Mouse (Mus musculus) bone marrow, adult 2 months (tissue): ENCODE results near the gene Cfap97. TPM values are rescaled to one million over a fixed set of nuclear protein-coding genes. Genes with fewer than 3 reads are reported as not detected.
A peak's percentile ranks its signal among the peaks of the same experiment; 100 is the strongest.
"Not testable (repeated sequence)": the region's sequence is repeated elsewhere in the genome, so short reads cannot be mapped to it uniquely, and the experiment has no call there.

Experiments used
- H3K27ac ChIP-seq: fragments of 200-500 bp; 2 replicates; pipeline ENCODE4 v1.5.1; 2012; ENCODE audit warnings: low read depth, mild to moderate bottlenecking, control low read depth, inconsistent platforms, low read length; ENCODE audit not compliant: control insufficient read depth, poor library complexity, insufficient read depth
- H3K4me1 ChIP-seq: fragments of 200-500 bp; 2 replicates; pipeline ENCODE4 v1.6.1; 2011; ENCODE audit warnings: low read length; ENCODE audit not compliant: control insufficient read depth, insufficient read depth
- H3K4me3 ChIP-seq: fragments of 200-500 bp; replicated peaks from 2 replicates; pipeline ENCODE3; 2011; ENCODE audit warnings: mild to moderate bottlenecking, low read depth, low read length, control low read depth; ENCODE audit not compliant: control insufficient read depth
- CTCF ChIP-seq: fragments of 200-500 bp; IDR thresholded peaks from 2 replicates; pipeline ENCODE4 v1.5.1; 2011; ENCODE audit warnings: low read length, control low read depth; ENCODE audit not compliant: control insufficient read depth, insufficient read depth
- POLR2A ChIP-seq: fragments of 200-500 bp; IDR thresholded peaks from 2 replicates; pipeline ENCODE4 v1.6.1; 2011; ENCODE audit warnings: low read depth, mild to moderate bottlenecking, control low read depth, low read length, borderline replicate concordance; ENCODE audit not compliant: control insufficient read depth
- WGBS: fragments of 180-500 bp; shearing (Covaris S2); methylation state at CpG from one replicate; pipeline ENCODE4 v1.1.7; 2018; 5-methylcytosine and 5-hydroxymethylcytosine counted together
- polyA plus RNA-seq: library from polyadenylated mRNA; stranded (reverse); fragments of >200 nt; gene quantifications from 2 replicates; pipeline ENCODE4 v1.2.4, GENCODE M21; 2011; ENCODE audit warnings: low replicate concordance; ENCODE audit not compliant: missing spikeins, insufficient read depth, insufficient read length

Cfap97 gene
- polyA plus RNA-seq, result 5.1 and 5.8 TPM in 2 replicates

DNA sequence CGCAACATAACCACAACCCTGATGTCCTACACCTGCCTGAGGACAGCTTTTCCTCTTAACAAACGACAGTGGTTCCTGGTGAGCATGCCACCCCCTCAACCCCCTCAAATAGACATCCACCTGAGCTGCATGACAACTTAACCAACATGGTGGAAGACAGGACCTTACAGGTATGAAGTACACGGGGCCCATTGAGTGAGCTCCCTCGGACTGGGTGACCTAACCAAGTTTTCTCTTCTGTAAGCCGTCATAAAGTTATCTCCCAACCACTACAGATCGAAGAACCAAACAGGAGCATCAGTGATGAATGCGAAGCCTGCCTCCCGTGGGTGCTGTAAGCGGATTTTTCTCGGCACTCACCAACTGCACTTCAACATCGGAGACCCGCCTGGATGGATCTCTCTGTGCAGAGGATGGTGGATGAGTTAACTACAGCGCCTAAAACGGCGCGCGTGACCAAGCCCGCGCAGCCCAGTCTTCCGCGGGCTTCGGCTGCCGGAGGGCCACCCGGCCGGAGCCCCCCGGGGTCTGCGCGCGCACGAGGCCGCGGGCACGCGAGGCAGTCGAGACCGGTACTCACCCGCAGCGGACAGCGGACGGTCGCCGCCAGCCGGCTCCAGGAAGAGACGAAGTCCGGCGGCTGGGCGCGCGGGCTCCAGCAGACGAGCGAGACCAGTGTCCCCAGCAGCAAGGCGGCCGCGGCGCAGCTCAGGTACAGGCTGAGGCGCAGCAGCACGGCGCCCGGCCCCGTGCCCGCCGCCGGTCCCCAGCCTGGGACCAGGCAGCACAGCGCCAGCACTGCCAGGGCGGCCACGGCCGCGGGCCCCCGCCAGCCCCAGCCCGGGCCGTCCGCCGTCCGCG lies at the start of gene Cfap97:
TSS of gene Cfap97 (plus strand) at position 570 of the 861 bp plus-strand sequence.
- 3% methylated on average over 75 of the region's 75 CpGs for whole genome bisulfite sequencing
- Histone ChIP-seq H3K27ac (peak within 1 kb of the TSS; percentile 81), H3K4me3 (peak within 1 kb of the TSS; percentile 57), H3K4me1 (peaks cover 1% of the 10 kb centered on the region; the same call in 1 of the 2 replicates)
- TF ChIP-seq POLR2A (no peak), CTCF (no peak)

DNA sequence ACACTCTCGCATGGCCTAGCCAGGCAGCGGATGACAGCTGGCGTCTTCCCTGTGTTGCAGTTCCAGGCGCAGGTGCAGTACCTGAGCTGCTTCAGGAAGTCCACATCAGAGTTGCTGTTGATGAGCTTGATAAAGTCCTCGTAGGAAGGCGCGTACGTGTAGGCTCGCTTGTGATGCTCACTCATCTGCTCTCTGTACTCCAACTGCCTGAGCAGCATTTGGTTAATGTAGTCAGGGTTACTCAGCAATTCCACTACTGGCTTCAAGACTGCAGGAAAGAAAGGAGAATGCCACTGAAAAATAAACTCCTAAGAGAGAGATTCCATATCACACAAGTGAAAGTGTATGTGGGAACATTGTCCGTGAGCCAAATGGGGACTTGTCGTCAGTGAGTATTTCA lies 48.1 kb upstream of the Cfap97 start:
- no peak for TF ChIP-seq CTCF
- Histone ChIP-seq H3K4me1 (no peaks in the 10 kb centered on the region), H3K27ac (no peak overlapping the region), H3K4me3 (no peak overlapping the region)
- 92% methylated on average over 11 of the region's 11 CpGs for WGBS

DNA sequence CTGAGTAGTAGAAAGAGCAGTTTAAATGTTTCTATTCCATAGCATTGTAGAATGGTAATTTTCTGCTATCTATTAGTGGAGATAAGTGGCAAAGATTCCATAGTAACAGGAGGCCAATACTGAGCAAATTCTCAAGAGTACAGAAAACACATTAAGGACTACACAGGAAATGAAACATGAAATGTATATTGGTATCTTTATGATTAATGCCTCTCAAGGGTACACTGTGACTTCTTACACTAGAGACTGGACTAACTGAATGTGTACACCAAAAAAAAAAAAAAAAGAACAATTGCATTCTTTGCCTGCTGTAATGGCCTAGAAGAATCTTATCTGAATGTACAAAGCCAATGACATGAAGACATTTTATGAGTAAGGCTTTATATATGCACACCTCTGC lies 43.9 kb upstream of the Cfap97 start:
- no peaks in the 10 kb centered on the region; the same call in 1 of the 2 replicates for H3K4me1 ChIP-seq
- H3K27ac ChIP-seq, result no peak overlapping the region
- TF ChIP-seq POLR2A, result no peak
- no peak for TF ChIP-seq CTCF
- no peak overlapping the region for H3K4me3 ChIP-seq

DNA sequence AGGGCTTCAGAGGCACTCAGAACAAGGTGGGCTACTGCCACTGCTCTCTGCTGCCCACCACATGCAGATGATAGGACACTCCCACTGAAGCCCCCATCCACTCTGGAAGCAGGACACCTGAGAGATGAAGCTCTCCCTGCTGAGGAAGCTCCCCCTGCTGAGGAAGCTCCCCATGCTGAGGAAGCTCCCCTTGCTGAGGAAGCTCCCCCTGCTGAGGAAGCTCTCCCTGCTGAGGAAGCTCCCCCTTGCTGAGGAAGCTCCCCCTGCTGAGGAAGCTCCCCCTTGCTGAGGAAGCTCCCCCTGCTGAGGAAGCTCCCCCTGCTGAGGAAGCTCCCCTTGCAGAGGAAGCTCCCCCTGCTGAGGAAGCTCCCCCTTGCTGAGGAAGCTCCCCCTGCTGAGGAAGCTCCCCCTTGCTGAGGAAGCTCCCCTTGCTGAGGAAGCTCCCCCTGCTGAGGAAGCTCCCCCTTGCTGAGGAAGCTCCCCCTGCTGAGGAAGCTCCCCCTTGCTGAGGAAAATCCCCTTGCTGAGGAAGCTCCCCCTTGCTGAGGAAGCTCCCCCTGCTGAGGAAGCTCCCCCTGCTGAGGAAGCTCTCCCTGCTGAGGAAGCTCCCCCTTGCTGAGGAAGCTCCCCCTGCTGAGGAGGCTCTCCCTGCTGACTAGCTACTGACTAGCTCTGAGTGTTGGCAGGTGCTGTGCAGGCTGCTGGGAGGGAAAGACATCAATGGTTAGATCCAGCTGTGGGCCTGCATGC lies 38.0 kb upstream of the Cfap97 start:
- not testable (repeated sequence) for H3K4me1 ChIP-seq, H3K4me3 ChIP-seq, H3K27ac ChIP-seq

DNA sequence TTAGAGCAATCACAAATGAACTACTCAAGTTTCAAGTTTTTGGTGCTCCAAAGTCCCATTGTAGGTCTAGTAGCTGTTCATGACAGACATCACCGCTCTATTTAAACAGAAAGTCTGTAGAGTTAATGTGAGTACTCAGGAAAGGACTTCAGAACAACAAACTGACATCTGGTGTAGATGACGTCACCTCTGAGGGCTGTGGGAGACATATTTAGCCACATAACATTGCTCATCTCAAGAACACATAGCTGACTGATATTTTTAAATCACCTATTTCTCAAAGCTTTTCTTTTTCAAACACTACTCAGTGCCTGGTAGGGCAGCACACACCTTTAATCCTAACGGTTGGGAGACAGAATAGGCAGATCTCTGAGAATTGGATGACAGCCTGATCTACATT lies 34.4 kb upstream of the Cfap97 start:
- Histone ChIP-seq H3K4me3 (no peak overlapping the region), H3K4me1 (no peaks in the 10 kb centered on the region; the same call in 1 of the 2 replicates)
- 82% methylated on average over 3 of the region's 3 CpGs for WGBS

DNA sequence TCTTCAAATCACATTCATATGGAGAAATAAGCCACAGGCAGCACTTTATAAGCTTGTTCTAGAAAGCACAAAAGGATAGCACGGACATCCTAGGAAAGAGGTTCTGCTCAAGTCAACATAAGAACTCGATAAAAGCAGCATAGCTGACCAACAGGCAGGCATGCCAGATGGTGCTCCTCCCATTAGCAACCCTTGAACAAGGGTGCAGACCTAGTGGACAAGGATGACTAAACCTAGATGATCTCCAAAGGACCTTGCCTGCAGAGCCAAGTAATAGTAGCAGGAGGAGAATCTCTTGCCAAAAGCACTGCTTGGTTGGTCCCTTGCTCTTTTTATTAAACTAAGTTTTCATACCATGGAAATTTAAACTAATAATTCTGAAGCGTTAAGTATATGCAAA lies 32.4 kb upstream of the Cfap97 start:
- H3K27ac ChIP-seq, result no peak overlapping the region
- no peak overlapping the region for H3K4me3 ChIP-seq
- WGBS, result 84% methylated on average over 3 of the region's 3 CpGs
- TF ChIP-seq CTCF (no peak), POLR2A (no peak)
- H3K4me1 ChIP-seq, result no peaks in the 10 kb centered on the region

More for the DNA sequence above, 34.4 kb upstream of the Cfap97 start:
- no peak overlapping the region for H3K27ac ChIP-seq
- TF ChIP-seq CTCF (no peak), POLR2A (no peak)

DNA sequence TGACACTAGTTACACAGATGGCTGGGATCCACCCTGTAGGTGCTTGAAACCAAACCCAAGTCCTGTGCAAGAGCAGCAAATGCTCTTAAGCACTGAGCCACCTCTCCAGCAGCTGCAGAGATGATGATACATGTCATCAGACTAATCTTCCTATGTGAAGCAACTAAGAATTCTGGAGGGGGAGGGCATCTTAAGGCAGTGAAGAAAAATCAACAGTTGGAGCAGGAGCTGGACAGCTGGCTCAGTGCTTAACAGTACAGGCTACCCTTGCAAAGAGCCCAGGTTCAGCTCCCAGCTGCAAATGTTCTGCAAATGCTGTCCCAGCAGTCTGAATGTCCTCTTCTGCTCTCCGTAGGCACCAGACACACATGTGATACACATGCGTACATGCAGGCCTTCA lies 29.1 kb upstream of the Cfap97 start:
- 91% methylated on average over 2 of the region's 2 CpGs for WGBS
- Histone ChIP-seq H3K4me1 (no peaks in the 10 kb centered on the region), H3K4me3 (no peak overlapping the region), H3K27ac (no peak overlapping the region)
- TF ChIP-seq POLR2A (no peak), CTCF (no peak)

DNA sequence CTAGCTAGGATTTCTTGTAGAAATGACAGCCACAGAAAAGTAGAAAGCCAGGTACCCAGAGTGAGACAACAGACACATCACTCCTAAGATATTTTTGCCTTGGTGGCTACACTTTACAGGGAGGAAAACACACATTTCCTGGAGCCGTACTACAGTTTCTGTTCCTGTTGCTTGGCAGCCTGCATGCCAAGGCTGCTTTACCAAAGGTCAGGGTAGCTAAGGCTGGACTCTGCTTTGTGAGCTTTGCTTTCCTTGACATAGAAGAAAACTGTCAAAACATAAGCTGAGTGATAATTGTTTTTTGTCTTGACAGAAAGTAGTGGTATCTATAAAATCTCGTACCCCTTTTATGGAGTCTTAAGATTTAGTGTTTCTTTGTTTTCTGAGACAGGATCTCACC lies 21.1 kb upstream of the Cfap97 start:
- no peak overlapping the region for H3K4me3 ChIP-seq
- no peak overlapping the region for H3K27ac ChIP-seq
- WGBS, result 74% methylated on average over 2 of the region's 2 CpGs
- H3K4me1 ChIP-seq, result no peaks in the 10 kb centered on the region
- no peak for TF ChIP-seq POLR2A
- TF ChIP-seq CTCF, result no peak

DNA sequence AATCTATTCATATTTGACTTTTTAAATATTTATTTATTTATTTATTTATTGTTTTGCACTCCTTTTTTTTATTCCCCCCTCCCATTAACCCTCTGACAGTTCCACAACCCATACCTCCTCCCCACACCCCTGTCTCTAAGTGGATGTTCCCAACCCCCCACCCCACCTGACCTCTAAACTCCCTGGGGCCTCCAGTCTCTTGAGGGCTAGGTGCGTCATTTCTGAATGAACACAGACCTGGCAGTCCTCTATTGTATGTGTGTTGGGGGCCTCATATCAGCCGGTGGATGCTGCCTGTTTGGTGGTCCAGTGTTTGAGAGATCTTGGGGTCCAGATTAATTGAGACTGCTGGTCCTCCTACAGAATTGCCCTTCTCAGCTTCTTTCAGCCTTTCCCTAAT lies 16.0 kb upstream of the Cfap97 start:
- H3K4me3 ChIP-seq, H3K4me1 ChIP-seq, H3K27ac ChIP-seq: not testable (repeated sequence)
- 83% methylated on average over 2 of the region's 2 CpGs for WGBS
